Mouse (Mus musculus) liver, embryonic 16.5 days (tissue): Measurements from ENCODE around the gene Map4k1. TPM values are rescaled to one million over a fixed set of nuclear protein-coding genes. Genes with fewer than 3 reads are reported as not detected.

Experiments
- ATAC-seq: fragments of 200-750 bp; cut with Nextera tagmentation; 2 replicates; pipeline ENCODE4 v1.8.0; 2017; ENCODE audit warnings: low read depth, mild to moderate bottlenecking, moderate number of reproducible peaks, moderate library complexity
- H3K27ac ChIP-seq: fragments of 300-500 bp; sonication (generic); 2 replicates; pipeline ENCODE4 v1.5.1; 2014; ENCODE audit warnings: mild to moderate bottlenecking, low read length
- H3K27me3 ChIP-seq: fragments of 300-500 bp; sonication (generic); 2 replicates; pipeline ENCODE4 v1.6.1; 2014; ENCODE audit warnings: low read depth, low read length, mixed read lengths; ENCODE audit not compliant: control insufficient read depth, insufficient read depth
- H3K36me3 ChIP-seq: fragments of 300-500 bp; sonication (generic); 2 replicates; pipeline ENCODE4 v1.6.1; 2014; ENCODE audit warnings: mild to moderate bottlenecking; ENCODE audit not compliant: control insufficient read depth, insufficient read depth
- H3K4me1 ChIP-seq: fragments of 300-500 bp; sonication (generic); 2 replicates; pipeline ENCODE4 v1.6.1; 2014; ENCODE audit warnings: low read depth, low read length, mixed read lengths; ENCODE audit not compliant: control insufficient read depth
- H3K4me2 ChIP-seq: fragments of 300-500 bp; sonication (generic); 2 replicates; pipeline ENCODE4 v1.6.1; 2014; ENCODE audit warnings: low read depth, low read length, mixed read lengths
- H3K4me3 ChIP-seq: fragments of 300-500 bp; sonication (generic); 2 replicates; pipeline ENCODE4 v1.5.1; 2014; ENCODE audit warnings: low read depth, mild to moderate bottlenecking, low read length
- H3K9ac ChIP-seq: fragments of 300-500 bp; sonication (generic); 2 replicates; pipeline ENCODE4 v1.6.1; 2014; ENCODE audit warnings: low read depth, low read length
- H3K9me3 ChIP-seq: fragments of 300-500 bp; sonication (generic); replicated peaks from 2 replicates; pipeline ENCODE4 v1.6.1; 2016; ENCODE audit warnings: low read length; ENCODE audit not compliant: control insufficient read depth
- WGBS: fragments of 180-500 bp; shearing (Covaris S2); extraction: QIAGEN DNeasy Blood & Tissue Kit; methylation state at CpG from one replicate; pipeline ENCODE4 v1.1.7; 2014; ENCODE audit not compliant: insufficient replicate concordance; 5-methylcytosine and 5-hydroxymethylcytosine counted together
- polyA plus RNA-seq: library from polyadenylated mRNA; unstranded; fragments of >200 nt; fragmentation: Nextera tagmentation; extraction: Ambion mirVana; gene quantifications from 2 replicates; pipeline ENCODE4 v1.2.1, GENCODE M21; 2015

Gene Map4k1
- polyA plus RNA-seq, 1 experiment from 2014 or later = 28.3 TPM

- Histone ChIP-seq H3K9me3 (no peaks in the 10 kb centered on the region), H3K4me3 (peak overlapping the region; percentile 84), H3K36me3 (no peaks in the 10 kb centered on the region), H3K4me1 (peaks cover 70% of the 10 kb centered on the region), H3K9ac (peak overlapping the region; percentile 93), H3K27me3 (no peaks in the 10 kb centered on the region), H3K27ac (peak overlapping the region; percentile 90), H3K4me2 (peak overlapping the region; percentile 69)
- WGBS = 4% methylated on average over 6 of the region's 6 CpGs
- peak; percentile 25 for ATAC-seq
These were observed 22.3 kb upstream of the Map4k1 start for GRCm38 (mm10) chr7:28959505-28960045.

DNA sequence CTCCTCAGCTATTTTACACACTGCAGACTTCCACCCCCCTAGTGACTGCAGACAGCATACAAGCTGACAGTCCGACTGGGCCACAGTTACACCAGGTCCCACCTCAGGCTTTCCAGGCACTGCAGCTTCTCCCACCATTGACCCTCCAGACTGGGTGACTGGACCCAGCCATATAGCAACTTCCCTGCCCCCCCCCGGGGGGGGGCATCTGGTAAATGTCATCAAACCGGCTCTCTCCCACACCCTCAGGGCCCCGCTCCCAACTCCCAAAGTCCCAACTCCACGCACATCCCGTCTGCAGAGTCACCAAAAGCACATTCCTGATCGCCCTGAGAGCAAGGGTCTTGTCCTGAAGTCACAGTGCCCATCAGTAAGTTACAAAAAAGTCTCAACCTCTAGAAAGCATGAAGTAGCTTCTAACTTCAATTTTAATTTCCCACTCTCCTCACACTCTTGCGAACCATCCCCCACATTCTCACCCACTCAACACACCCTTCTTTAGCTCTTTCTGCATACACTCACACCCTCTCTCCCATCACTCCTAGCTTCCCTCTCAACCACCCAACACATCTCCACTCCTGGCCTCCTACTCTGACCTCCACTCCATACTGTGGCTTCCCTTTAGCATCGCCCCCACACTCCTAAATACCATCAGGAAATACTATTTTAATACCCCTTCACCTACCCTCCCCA is 21.4 kb upstream of the Map4k1 start:
- WGBS = 30% methylated on average over 9 of the region's 9 CpGs
- Histone ChIP-seq H3K27me3 (no peaks in the 10 kb centered on the region), H3K4me1 (peaks cover 60% of the 10 kb centered on the region), H3K27ac (peak overlapping the region; percentile 90), H3K4me2 (peak overlapping the region; percentile 69), H3K9ac (peak overlapping the region; percentile 93), H3K36me3 (no peaks in the 10 kb centered on the region), H3K9me3 (no peaks in the 10 kb centered on the region), H3K4me3 (peak overlapping the region; percentile 84)
- ATAC-seq = no peak

DNA sequence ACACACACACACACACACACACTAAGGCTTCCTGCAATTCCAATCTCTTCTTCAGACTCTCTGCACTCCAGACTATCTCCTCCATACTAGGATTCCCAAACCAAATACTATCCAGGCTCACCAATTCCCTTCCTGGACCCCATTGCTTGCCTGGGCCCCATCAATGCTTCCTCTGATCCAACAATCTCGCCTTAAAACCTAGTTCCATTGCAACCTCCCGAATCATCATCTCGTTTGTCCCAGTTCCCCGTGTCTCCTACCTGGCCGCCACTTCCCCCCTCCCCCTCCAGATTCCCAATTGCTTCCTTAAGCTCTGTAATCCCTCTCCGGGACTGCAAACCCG is 20.3 kb upstream of the Map4k1 start:
- under 1% methylated on average over 7 of the region's 7 CpGs for WGBS
- no peaks in the 10 kb centered on the region for H3K36me3 ChIP-seq
- H3K27ac ChIP-seq = peak overlapping the region; percentile 90
- no peaks in the 10 kb centered on the region for H3K27me3 ChIP-seq
- H3K9ac ChIP-seq = peak overlapping the region; percentile 93
- H3K4me1 ChIP-seq = peaks cover 51% of the 10 kb centered on the region
- ATAC-seq = no peak
- H3K9me3 ChIP-seq = no peaks in the 10 kb centered on the region
- peak overlapping the region; percentile 69 for H3K4me2 ChIP-seq
- H3K4me3 ChIP-seq = peak overlapping the region; percentile 84

DNA sequence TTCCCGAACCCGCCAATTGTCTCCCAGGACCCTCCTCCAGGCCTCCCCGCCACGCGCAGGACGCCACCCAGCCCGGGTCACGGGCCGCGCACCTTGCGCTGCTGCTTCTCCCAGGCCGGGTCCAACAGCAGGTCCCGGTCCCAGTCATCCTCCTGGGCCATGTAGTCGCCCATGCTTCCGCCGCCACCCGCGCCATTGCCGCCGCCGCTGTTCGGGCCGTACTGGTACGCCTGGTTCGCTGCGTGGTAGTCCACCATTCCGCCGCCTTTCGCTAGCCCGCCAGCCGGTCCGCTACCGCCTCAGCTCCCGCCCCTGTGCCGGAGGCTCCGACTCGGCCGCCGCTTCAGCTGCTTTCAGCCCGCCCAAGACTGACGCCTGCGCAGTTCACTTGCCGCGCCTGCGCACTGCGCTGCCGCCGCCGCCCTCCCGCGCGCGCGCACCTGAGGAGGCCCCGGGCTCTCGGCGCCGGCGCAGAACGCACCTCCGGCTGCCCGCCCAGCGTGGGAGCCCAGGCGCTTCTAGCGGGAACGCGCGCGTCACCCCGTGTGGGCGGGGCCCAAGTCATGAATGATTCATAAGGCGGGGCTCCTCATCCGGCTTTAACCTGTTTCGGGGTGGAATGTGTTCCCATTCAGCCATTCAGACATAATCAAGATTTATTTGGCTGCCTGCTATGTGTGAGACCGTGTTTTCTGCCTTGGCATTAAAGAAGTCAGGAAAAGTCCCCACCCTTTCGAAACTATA is 19.8 kb upstream of the Map4k1 start, which contains the start of gene Actn4:
Gene Actn4, minus strand, starts transcription at position 414 of the 744 bp plus-strand sequence.
- Histone ChIP-seq H3K27me3 (no peaks in the 10 kb centered on the region), H3K9ac (peak within 1 kb of the TSS; percentile 93), H3K9me3 (no peaks in the 10 kb centered on the region), H3K27ac (peak within 1 kb of the TSS; percentile 90), H3K4me1 (peaks cover 47% of the 10 kb centered on the region), H3K4me3 (peak within 1 kb of the TSS; percentile 84), H3K36me3 (no peaks in the 10 kb centered on the region), H3K4me2 (peak within 1 kb of the TSS; percentile 75)
- peak; percentile 90 for ATAC-seq
- under 1% methylated on average over 73 of the region's 76 CpGs for WGBS

- Histone ChIP-seq H3K9me3 (no peaks in the 10 kb centered on the region), H3K9ac (0 out of 2 replicates have a peak overlapping the region, but pooled peaks have one; percentile 4), H3K4me1 (peaks cover 33% of the 10 kb centered on the region), H3K27me3 (no peaks in the 10 kb centered on the region), H3K4me3 (no peak overlapping the region), H3K4me2 (no peak overlapping the region), H3K36me3 (no peaks in the 10 kb centered on the region), H3K27ac (no peak overlapping the region)
- no peak for ATAC-seq
- WGBS = 73% methylated on average over 3 of the region's 3 CpGs
These were observed 18.4 kb upstream of the Map4k1 start for GRCm38 (mm10) chr7:28963399-28963923.

- H3K27me3 ChIP-seq = no peaks in the 10 kb centered on the region
- no peak overlapping the region for H3K9ac ChIP-seq
- no peak overlapping the region for H3K4me2 ChIP-seq
- H3K9me3 ChIP-seq = no peaks in the 10 kb centered on the region
- H3K36me3 ChIP-seq = peaks cover 2% of the 10 kb centered on the region; the same call in 1 of the 2 replicates
- no peak overlapping the region for H3K4me3 ChIP-seq
- peaks cover 22% of the 10 kb centered on the region for H3K4me1 ChIP-seq
- H3K27ac ChIP-seq = no peak overlapping the region
- 69% methylated on average over 5 of the region's 5 CpGs for WGBS
- no peak for ATAC-seq
These were observed 16.5 kb upstream of the Map4k1 start for GRCm38 (mm10) chr7:28965346-28965840.

DNA sequence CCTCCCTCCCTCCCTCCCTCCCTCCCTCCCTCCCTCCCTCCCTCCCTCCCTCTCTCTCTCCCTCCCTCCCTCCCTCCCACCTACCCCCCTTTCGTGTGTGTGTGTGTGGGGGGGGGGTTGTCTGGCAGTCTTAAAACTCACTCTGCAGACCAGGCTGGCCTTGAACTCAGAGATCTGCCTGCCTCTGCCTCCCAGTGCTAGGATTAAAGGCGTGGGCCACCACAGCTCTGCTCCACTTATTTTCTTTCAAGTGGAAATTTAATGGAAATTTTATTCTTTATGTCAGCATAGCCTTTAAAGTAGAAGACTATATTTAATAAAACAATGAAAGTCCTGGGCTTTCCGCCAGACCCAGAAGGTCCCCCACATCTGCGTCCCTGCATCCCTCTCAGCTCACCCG is 15.7 kb upstream of the Map4k1 start:
- 62% methylated on average over 4 of the region's 5 CpGs for WGBS
- Histone ChIP-seq H3K27ac (no peak overlapping the region), H3K9me3 (no peaks in the 10 kb centered on the region), H3K4me1 (peaks cover 20% of the 10 kb centered on the region), H3K4me3 (no peak overlapping the region), H3K36me3 (peaks cover 2% of the 10 kb centered on the region), H3K27me3 (no peaks in the 10 kb centered on the region), H3K4me2 (no peak overlapping the region), H3K9ac (no peak overlapping the region)
- ATAC-seq = no peak

DNA sequence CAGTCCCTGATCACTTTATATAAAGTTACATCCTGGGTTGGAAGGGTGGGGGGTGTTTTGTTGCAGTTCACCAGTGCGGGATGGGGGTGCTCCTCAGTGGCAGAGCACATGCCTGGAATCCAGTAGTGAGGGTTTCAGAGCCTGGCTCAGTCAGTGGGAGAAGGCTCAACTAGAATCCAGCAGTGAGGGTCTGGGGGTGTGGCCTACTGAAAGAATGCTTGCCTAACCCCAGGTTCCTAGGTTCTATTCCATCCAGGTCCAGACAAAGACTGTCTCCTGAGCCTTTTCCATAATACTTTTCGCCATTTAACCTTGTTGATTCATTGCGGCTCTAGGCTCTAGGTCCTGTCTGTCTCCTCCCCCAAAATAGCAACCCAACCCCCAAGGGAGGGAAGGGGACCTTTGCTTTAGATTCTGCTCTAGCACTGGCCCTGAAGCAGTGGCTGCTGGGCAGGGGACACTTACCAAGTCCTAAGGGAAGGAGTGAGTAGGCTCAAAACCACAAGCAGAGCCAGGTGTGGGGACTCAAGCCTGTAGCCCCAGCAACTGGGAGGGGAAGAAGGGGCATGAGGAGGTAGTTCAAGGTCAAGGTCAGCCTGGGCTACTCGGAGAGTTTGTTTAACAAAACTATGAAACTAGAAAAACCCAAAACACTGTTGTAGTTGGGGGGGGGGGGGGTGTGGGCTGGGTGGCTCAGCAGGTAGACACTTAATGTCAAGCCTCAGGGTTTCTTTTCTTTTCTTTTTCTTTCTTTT is 14.9 kb upstream of the Map4k1 start:
- Histone ChIP-seq H3K27me3 (no peaks in the 10 kb centered on the region), H3K36me3 (peaks cover 6% of the 10 kb centered on the region), H3K27ac (no peak overlapping the region), H3K4me2 (no peak overlapping the region), H3K9ac (no peak overlapping the region), H3K4me1 (peaks cover 20% of the 10 kb centered on the region), H3K4me3 (no peak overlapping the region), H3K9me3 (no peaks in the 10 kb centered on the region)
- WGBS = 71% methylated on average over 4 of the region's 4 CpGs
- no peak for ATAC-seq
